Mouse (Mus musculus) ES-Bruce4 (cell line): Measurements from ENCODE around the gene Rsph1.

ENCODE experiments used
- CTCF ChIP-seq: IDR thresholded peaks from one replicate; pipeline ENCODE4 v1.8.1; 2011; ENCODE audit warnings: low read depth, low read length
- EP300 ChIP-seq: IDR thresholded peaks from 2 replicates; pipeline ENCODE4 v1.6.1; 2011; ENCODE audit warnings: low read depth, low read length; ENCODE audit not compliant: insufficient read depth

DNA sequence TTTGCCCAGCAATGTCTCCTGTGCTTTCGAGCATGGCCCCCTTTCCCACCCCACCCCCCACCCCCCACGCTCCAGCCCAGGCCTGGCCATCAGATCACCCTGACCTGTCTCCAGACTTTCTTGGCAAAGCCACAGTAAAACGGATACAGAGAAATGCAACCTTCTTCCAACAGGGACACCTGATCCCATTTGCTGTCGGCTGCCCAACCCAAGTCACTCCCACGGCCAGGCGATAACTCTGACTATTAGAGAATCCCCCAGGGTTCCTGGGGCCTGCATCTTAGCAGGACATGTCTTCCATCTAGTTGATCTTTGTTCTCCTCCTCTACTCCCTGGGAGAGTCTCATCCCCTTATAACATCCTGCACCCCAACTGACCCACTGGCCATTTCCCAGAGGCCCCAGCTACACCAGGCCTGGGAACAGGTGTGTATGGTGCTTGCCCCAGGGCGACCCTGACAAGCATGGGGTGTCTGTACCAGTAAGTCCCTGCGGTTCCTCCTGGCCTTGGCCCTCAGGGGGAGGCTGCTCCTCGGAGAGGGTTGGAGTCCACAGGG is 18.8 kb downstream of the Rsph1 start:
- TF ChIP-seq CTCF (no peak), EP300 (no peak)
